Mouse (Mus musculus) thymus, postnatal 0 days (tissue): ENCODE results near the gene Olfr967. TPM values are rescaled to one million over a fixed set of nuclear protein-coding genes. Genes with fewer than 3 reads are reported as not detected.
"Not testable (repeated sequence)": the region's sequence is repeated elsewhere in the genome, so short reads cannot be mapped to it uniquely, and the experiment has no call there.

Experiments
- DNase-seq: peaks from one replicate; pipeline ENCODE4 v3.0.0-alpha.2; 2015; ENCODE audit warnings: low spot score
- polyA plus RNA-seq: library from polyadenylated mRNA; unstranded; fragments of >200 nt; fragmentation: Nextera tagmentation; extraction: Ambion mirVana; gene quantifications from 2 replicates; pipeline ENCODE4 v1.2.1, GENCODE M21; 2015

Gene Olfr967
- polyA plus RNA-seq, result not detected in 2 replicates

DNA sequence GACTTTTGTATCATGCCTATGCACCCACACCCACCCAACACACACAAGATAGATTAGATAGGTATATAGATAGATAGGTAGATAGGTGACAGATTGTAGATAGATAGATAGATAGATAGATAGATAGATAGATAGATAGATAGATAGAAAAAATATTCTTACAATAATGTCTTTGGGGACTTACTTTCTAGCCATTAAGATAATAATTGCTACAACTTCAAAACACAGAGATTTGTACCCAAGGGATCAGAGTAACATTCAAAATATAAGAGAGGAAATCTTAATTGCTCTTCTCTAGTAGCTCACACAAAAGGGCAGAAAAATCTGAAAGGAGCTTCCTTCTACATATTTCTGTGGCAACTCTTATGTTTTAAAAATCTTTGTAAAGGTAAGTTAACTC is at the start of gene Olfr967:
TSS of gene Olfr967 (plus strand) at position 301 of the 400 bp plus-strand sequence.
- DNase-seq, result no peak

DNA sequence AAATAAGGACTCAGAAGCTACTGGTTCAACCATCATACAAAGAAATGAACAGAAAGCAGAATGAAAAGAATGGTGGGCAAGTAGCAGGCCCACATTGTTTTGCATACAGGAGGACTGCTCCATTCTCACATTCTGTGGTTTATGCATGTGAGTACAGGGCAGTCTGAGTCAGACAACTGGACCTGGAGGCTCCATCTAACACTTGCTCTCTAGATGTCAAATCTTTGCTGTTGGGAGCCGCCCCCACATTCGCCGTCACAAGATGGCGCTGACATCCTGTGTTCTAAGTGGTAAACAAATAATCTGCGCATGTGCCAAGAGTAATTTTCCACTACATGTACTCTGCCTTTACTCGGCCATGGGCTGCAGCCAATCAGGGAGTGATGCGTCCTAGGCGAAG is 44.9 kb upstream of the Olfr967 start:
- DNase-seq, result not testable (repeated sequence)

- DNase-seq, result no peak
Measured at GRCm38 (mm10) chr9:39707017-39707416, 39.0 kb upstream of the Olfr967 start, which contains the start of gene Olfr149. Gene Olfr149, minus strand, starts transcription at chr9:39707117.

DNA sequence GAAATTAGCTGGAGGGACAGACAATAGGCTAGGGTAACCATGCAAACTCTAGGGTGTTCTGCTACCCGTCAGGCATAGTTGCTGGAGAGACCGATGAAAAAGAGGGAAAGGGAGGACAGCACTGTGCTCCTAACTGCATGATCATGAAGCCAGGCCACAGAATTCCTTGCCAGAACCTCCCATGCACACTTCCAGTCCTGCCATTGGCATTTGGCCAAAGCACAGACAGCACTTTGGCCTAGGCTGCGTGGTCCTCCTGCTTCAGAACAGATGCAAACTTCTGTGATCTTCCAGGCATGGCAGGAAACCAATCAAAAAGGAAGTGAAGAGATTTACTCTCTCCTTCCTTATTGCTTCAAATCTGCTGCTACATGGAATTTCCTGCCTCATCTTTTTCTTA is 37.1 kb upstream of the Olfr967 start:
- DNase-seq, result no peak

DNA sequence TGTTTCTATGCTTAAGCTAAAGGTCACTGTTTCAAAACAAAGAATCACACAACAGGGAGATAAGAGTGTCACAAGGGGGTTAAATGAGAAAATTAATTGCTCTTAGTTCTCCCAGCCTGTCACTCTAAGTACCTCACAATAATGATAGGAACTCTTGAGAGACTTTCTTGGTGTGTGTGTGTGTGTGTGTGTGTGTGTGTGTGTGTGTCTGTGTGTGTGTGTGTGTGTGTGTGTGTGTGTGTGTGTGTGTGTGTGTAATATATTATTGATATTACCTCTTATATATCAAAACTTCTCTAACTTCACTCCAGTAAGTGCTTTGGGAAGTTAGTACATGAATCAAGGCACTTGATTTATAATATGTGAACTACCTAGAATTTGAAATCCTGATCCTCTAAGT is 35.0 kb upstream of the Olfr967 start, which contains the start of gene Olfr965:
TSS of gene Olfr965 (plus strand) at position 301 of the 400 bp plus-strand sequence.
- no peak for DNase-seq

- DNase-seq, result no peak
Measured at GRCm38 (mm10) chr9:39730678-39731077, 15.4 kb upstream of the Olfr967 start, which contains the start of gene Olfr150. Gene Olfr150, plus strand, starts transcription at chr9:39730978.

DNA sequence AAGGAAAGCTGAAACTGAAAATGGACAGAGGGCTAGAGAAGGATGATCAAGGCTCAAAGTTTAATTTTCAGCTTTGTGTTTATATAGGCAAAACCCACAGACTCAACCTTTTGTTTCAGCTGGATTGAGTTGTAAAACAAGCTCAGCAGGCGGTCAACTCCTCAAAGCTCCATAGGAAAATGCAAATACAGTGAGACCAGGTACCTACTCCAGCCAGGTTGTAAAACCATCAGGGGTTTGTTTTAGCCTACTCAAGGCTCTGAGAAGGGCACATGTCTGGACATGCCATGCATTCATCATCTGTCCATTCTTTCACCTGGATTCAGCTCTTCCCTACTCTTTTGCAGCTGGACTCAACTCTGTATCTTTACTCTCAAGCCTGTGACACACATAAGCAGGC is 5.3 kb upstream of the Olfr967 start:
- no peak for DNase-seq

DNA sequence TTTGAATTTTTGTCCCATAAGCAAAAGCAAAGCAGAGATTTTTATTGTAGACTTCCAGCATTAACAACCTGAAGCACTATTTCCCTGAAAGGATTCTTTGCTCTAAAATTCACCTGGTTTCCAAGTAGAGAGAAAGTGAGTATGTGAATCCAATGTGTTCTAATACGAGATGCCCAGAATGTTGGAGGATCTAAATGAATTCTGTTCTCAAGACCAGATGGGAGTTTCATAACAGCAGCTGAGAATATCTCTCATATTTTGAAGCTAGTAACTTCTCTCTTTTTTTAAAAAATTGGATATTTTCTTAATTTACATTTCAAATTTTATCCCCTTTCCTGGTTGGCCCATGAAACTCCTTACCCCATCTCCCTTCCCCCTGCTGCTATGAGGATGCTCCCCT is 379 bp downstream of the Olfr967 start:
- DNase-seq, result no peak

GRCm38 (mm10) chr9:39783153-39783552 is 37.1 kb downstream of the Olfr967 start, which contains the start of gene Olfr968:
Gene Olfr968, minus strand, starts transcription at chr9:39783253.
- DNase-seq, result no peak

DNA sequence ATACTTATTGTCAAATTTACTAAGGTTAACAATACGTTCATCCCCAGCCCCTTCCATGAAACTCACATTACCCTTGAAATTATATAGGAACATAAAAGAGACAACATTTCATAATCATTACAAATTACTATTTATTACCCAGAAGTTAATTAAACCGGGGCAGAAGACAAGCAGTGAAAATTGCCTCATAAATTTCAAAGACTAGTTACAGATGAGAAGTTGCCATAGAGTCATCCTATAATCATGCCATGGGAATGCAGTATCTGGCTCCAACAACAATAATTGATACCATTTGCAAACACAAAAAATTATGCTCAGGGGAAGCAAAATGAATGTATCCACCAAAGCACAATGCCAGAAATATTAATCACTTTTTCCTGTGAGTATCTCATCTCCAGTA is 44.5 kb downstream of the Olfr967 start, which contains the start of gene Olfr969:
TSS of gene Olfr969 (plus strand) at position 388 of the 400 bp plus-strand sequence.
- DNase-seq, result no peak

Other genes with a start within 250 kb of the Olfr967 start
- not detected in 2 replicates for gene Olfr957, start 230.4 kb upstream of the Olfr967 start, polyA plus RNA-seq
- not detected in 2 replicates for gene Olfr958, start 192.2 kb upstream of the Olfr967 start, polyA plus RNA-seq
- gene Olfr959, start 170.7 kb upstream of the Olfr967 start, polyA plus RNA-seq, result not detected in 2 replicates
- gene AW551984, start 141.8 kb upstream of the Olfr967 start, polyA plus RNA-seq, result 0.98 and 1.3 TPM in 2 replicates
- gene Olfr148, start 135.6 kb upstream of the Olfr967 start, polyA plus RNA-seq, result not detected in 2 replicates
- gene Olfr960, start 124.9 kb upstream of the Olfr967 start, polyA plus RNA-seq, result not detected in 2 replicates
- not detected in 2 replicates for gene Olfr961, start 101.2 kb upstream of the Olfr967 start, polyA plus RNA-seq
- gene Olfr963, start 79.0 kb upstream of the Olfr967 start, polyA plus RNA-seq, result not detected in 2 replicates
- not detected in 2 replicates for gene Olfr149, start 39.1 kb upstream of the Olfr967 start, polyA plus RNA-seq
- gene Olfr965, start 34.9 kb upstream of the Olfr967 start, polyA plus RNA-seq, result not detected in 2 replicates
- gene Olfr150, start 15.3 kb upstream of the Olfr967 start, polyA plus RNA-seq, result not detected in 2 replicates
- not detected in 2 replicates for gene Olfr968, start 37.0 kb downstream of the Olfr967 start, polyA plus RNA-seq
- gene Olfr969, start 44.7 kb downstream of the Olfr967 start, polyA plus RNA-seq, result not detected in 2 replicates
- not detected in 2 replicates for gene Olfr970, start 62.6 kb downstream of the Olfr967 start, polyA plus RNA-seq
- gene Olfr971, start 90.6 kb downstream of the Olfr967 start, polyA plus RNA-seq, result not detected in 2 replicates
- gene Olfr972, start 120.2 kb downstream of the Olfr967 start, polyA plus RNA-seq, result not detected in 2 replicates
- gene Olfr229, start 161.1 kb downstream of the Olfr967 start, polyA plus RNA-seq, result not detected in 2 replicates
- not detected in 2 replicates for gene Olfr974, start 191.3 kb downstream of the Olfr967 start, polyA plus RNA-seq
- not detected in 2 replicates for gene Olfr975, start 205.8 kb downstream of the Olfr967 start, polyA plus RNA-seq
- gene Olfr976, start 214.9 kb downstream of the Olfr967 start, polyA plus RNA-seq, result not detected in 2 replicates
- gene Olfr978, start 245.9 kb downstream of the Olfr967 start, polyA plus RNA-seq, result not detected in 2 replicates